Mouse (Mus musculus) midbrain, postnatal 0 days (tissue): Measurements from ENCODE around the gene Vsig2. TPM values are rescaled to one million over a fixed set of nuclear protein-coding genes. Genes with fewer than 3 reads are reported as not detected.

Experiments used
- ATAC-seq: fragments of 200-750 bp; cut with Nextera tagmentation; 2 replicates; pipeline ENCODE4 v1.8.0; 2017; ENCODE audit warnings: moderate number of reproducible peaks, mild to moderate bottlenecking, moderate TSS enrichment, moderate library complexity; ENCODE audit not compliant: low FRiP score
- DNase-seq: peaks from one replicate; pipeline ENCODE4 v3.0.0-alpha.2; 2015; ENCODE audit warnings: low spot score
- H3K27ac ChIP-seq: fragments of 300-500 bp; sonication (generic); 2 replicates; pipeline ENCODE4 v1.5.1; 2014; ENCODE audit warnings: low read depth, mild to moderate bottlenecking, low read length, mixed read lengths
- H3K27me3 ChIP-seq: fragments of 300-500 bp; sonication (generic); 2 replicates; pipeline ENCODE4 v1.6.1; 2014; ENCODE audit warnings: low read length, control low read depth, mixed read lengths; ENCODE audit not compliant: insufficient read depth
- H3K36me3 ChIP-seq: fragments of 300-500 bp; sonication (generic); 2 replicates; pipeline ENCODE4 v1.6.1; 2014; ENCODE audit warnings: low read length, control low read depth, mixed read lengths; ENCODE audit not compliant: insufficient read depth
- H3K4me1 ChIP-seq: fragments of 300-500 bp; sonication (generic); 2 replicates; pipeline ENCODE4 v1.6.1; 2014; ENCODE audit warnings: mild to moderate bottlenecking, control low read depth, antibody characterized with exemption, low read length, mixed read lengths; ENCODE audit not compliant: insufficient read depth
- H3K4me2 ChIP-seq: fragments of 300-500 bp; sonication (generic); 2 replicates; pipeline ENCODE4 v1.6.1; 2014; ENCODE audit warnings: low read depth, mild to moderate bottlenecking, low read length, mixed read lengths; ENCODE audit not compliant: poor library complexity, severe bottlenecking
- H3K4me3 ChIP-seq: fragments of 300-500 bp; sonication (generic); 2 replicates; pipeline ENCODE4 v1.5.1; 2014; ENCODE audit warnings: low read depth, mild to moderate bottlenecking, low read length, moderate library complexity
- H3K9ac ChIP-seq: fragments of 300-500 bp; sonication (generic); replicated peaks from 2 replicates; pipeline ENCODE4 v1.6.1; 2014; ENCODE audit warnings: mild to moderate bottlenecking, low read length, moderate library complexity, mixed read lengths; ENCODE audit not compliant: poor library complexity, severe bottlenecking
- H3K9me3 ChIP-seq: fragments of 300-500 bp; sonication (generic); 2 replicates; pipeline ENCODE4 v1.6.1; 2016; ENCODE audit warnings: low read length, control low read depth
- CTCF ChIP-seq: IDR thresholded peaks from 2 replicates; pipeline ENCODE4 v1.5.1; 2016; ENCODE audit warnings: antibody characterized with exemption, mild to moderate bottlenecking
- WGBS: fragments of 180-500 bp; shearing (Covaris S2); extraction: QIAGEN DNeasy Blood & Tissue Kit; methylation state at CpG from one replicate; pipeline ENCODE4 v1.1.7; 2014; 5-methylcytosine and 5-hydroxymethylcytosine counted together
- polyA plus RNA-seq: library from polyadenylated mRNA; unstranded; fragments of >200 nt; fragmentation: Nextera tagmentation; extraction: Ambion mirVana; gene quantifications from 2 replicates; pipeline ENCODE4 v1.2.1, GENCODE M21; 2015
- total RNA-seq: library from RNA; depleted of rRNA; stranded (reverse); fragments of >200 nt; gene quantifications from 2 replicates; pipeline ENCODE4 v1.2.3, GENCODE M21; 2014; rRNA removed

The Vsig2 gene
- 0.90 and 6.1 TPM in 2 replicates for total RNA-seq
- polyA plus RNA-seq: 1.6 and 1.7 TPM in 2 replicates

DNA sequence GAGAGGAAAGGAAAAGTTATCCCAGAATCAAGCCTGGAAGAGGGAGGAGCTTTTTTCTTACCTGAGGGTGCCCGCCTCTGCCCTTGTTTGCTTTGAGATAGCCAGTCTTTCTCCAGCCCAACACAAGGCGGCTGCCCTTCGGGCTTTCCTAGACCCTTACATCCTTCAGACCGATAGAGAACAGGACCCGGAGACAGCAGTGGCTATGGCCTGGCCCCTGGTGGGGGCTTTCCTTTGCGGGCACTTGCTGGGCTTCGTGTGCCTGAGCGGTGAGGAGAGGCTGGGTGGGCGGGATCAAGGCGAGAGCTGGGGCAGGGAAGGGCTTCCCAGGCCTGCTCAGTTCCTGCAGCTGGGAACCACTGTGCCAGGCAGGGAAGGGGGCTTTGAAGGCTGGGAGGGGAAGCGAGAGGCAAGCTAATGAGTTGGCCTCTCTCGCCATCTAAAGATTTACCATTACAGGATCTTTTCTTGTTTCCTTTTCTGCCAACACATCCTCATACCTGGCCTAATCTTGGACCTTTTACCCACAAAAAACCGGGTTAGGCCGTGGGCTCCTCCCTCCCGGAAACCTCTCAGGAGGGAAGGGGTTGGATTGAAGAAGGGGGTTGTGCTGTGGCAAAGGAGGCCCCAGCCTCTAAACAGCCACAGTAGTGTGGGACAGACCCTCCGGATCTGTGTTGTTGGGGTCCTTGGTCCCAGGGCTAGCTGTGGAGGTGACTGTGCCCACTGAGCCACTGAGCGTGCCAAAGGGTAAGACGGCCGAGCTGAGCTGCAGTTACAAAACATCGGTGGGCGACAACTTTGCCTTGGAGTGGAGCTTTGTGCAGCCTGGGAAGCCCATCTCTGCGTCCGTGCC, at the start of gene Vsig2:
TSS of gene Vsig2 (plus strand) at position 86 of the 856 bp plus-strand sequence.
- Histone ChIP-seq H3K27ac (no peak within 1 kb of the TSS), H3K9ac (no peak within 1 kb of the TSS), H3K36me3 (0 out of 2 replicates have a peak, but pooled peaks cover 1% of the 10 kb centered on the region), H3K27me3 (no peaks in the 10 kb centered on the region), H3K4me3 (no peak within 1 kb of the TSS), H3K9me3 (no peaks in the 10 kb centered on the region), H3K4me2 (no peak within 1 kb of the TSS), H3K4me1 (no peaks in the 10 kb centered on the region)
- ATAC-seq (no peak), DNase-seq (no peak)
- no peak for TF ChIP-seq CTCF
- 58% methylated on average over 23 of the region's 23 CpGs for WGBS

DNA sequence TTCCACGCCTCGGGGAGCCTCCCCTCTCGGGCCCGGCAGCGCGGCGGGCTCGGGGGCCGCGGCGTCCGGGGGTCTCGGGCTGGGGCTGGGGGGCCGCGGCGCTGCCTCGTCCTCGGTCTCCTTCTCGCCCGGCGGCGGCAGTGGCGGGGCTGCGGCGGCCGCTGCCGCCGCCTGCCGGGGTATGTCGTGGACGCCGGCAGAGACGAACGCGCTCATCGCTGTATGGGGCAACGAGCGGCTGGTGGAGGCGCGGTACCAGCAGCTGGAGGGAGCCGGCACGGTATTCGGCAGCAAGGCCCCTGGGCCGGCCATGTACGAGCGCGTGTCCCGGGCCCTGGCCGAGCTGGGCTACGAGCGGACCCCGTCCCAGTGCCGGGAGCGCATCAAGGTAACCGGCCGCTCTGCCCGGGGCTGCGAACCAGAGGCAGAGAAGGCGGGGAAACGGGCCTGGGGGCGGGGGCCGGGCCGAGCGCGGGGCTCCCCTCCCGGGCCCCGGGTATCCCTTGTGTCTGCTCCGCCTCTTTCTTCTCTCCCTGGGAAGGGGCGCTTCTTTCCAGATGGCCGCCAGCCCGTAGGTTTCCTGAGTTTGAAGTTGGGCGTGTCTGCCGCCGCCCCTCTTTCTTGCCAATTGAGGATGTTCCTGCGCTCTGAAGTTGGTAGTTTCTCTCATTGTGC, 49.5 kb upstream of the Vsig2 start:
- Histone ChIP-seq H3K4me1 (peaks cover 7% of the 10 kb centered on the region; the same call in 1 of the 2 replicates), H3K27ac (peak overlapping the region; percentile 99), H3K36me3 (no peaks in the 10 kb centered on the region), H3K9me3 (no peaks in the 10 kb centered on the region), H3K4me3 (peak overlapping the region; percentile 98), H3K4me2 (peak overlapping the region; percentile 90), H3K27me3 (no peaks in the 10 kb centered on the region), H3K9ac (peak overlapping the region; percentile 94)
- peak; percentile 48 for DNase-seq
- TF ChIP-seq CTCF: no peak
- peak; percentile 72 for ATAC-seq
- 2% methylated on average over 62 of the region's 75 CpGs for WGBS

DNA sequence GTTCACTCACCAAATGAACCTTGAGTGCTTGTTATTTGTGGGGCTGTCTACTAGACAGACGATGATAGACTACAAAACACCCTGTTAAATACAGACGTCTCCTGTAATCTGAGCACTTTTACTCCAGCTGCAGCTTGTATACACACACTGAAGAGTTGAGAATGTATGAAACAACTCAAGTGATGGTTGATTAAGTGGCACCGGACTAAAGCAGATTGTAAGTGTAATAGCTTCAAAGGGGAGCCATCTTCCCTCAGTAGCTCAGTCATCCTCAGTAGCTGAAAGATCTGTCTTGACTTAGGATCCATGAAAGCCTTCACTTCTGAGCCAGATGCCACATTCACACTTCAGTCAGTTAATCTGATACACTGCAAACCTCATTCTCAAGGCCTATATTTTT, 43.3 kb upstream of the Vsig2 start:
- no peak for ATAC-seq
- TF ChIP-seq CTCF: no peak
- Histone ChIP-seq H3K4me3 (no peak overlapping the region), H3K4me2 (no peak overlapping the region), H3K27me3 (no peaks in the 10 kb centered on the region), H3K9ac (no peak overlapping the region), H3K36me3 (no peaks in the 10 kb centered on the region), H3K9me3 (no peaks in the 10 kb centered on the region), H3K4me1 (0 out of 2 replicates have a peak, but pooled peaks cover 4% of the 10 kb centered on the region), H3K27ac (no peak overlapping the region)
- no peak for DNase-seq
- 81% methylated on average over 3 of the region's 3 CpGs for WGBS

DNA sequence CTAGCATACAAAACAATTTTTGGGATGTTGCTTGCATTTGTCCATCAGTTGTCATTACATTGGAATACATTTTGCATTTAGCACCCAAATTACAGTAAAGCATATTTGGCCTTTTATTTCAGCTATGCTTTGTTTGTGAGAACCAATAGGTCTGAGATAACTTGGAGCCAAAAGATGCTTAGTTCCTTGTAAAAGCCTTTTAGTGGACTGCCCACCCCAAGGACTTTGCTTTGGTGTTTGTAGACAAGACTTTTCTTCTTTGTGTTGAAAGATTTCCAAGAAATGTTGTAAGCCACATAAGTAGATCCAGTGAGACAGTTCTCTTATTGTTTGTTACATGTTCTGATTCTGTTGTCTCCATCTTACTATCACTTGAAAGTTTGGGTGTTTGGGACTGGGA, 42.7 kb upstream of the Vsig2 start:
- Histone ChIP-seq H3K9me3 (no peaks in the 10 kb centered on the region), H3K27ac (no peak overlapping the region), H3K36me3 (no peaks in the 10 kb centered on the region), H3K9ac (no peak overlapping the region), H3K27me3 (no peaks in the 10 kb centered on the region), H3K4me3 (no peak overlapping the region), H3K4me1 (0 out of 2 replicates have a peak, but pooled peaks cover 4% of the 10 kb centered on the region), H3K4me2 (no peak overlapping the region)
- ATAC-seq (no peak), DNase-seq (no peak)
- no peak for TF ChIP-seq CTCF

DNA sequence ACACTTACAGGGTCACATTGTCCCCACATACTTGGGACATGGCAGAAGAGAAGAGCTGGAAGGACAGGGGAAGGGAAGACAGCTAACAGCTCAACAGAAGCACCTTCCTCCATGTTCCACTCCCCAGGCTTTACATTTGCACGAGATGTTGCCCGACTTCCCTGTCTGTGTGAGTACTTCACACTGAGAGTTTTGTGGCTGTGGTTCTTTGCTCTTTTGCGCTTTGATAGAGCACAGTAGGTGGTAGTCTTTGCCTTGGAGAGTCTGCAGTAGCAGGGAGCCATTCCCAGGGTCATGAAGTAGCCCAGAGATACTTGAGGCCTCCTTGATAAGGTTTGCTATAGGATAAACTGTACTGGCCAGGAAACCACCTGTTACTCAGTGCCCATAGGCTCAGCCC, 38.9 kb upstream of the Vsig2 start:
- TF ChIP-seq CTCF: no peak
- no peak overlapping the region for H3K27ac ChIP-seq
- no peak overlapping the region for H3K4me3 ChIP-seq
- no peaks in the 10 kb centered on the region for H3K9me3 ChIP-seq
- 70% methylated on average over 3 of the region's 3 CpGs for WGBS
- DNase-seq (no peak), ATAC-seq (no peak)
- no peak overlapping the region for H3K9ac ChIP-seq
- H3K4me1 ChIP-seq: no peaks in the 10 kb centered on the region
- H3K4me2 ChIP-seq: no peak overlapping the region
- no peaks in the 10 kb centered on the region for H3K36me3 ChIP-seq
- H3K27me3 ChIP-seq: no peaks in the 10 kb centered on the region

DNA sequence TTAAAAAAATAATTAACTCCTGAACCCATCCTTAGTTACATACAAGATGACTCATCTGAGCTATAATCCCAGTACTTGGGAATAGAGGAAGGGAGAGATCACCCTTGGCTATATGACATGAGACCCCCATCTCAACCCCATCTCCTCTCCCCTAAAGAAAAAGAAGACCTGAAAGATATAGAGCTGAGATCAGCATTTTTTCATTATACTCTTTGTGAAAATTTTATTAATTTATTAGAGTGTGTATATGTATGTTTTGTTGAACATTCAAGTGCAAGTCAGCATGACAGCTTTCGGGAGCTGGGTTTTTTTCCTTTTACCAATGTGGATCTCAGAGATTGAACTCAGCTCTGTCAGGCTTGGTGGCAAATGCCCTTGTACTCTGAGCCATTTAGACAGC, 37.9 kb upstream of the Vsig2 start:
- Histone ChIP-seq H3K36me3 (no peaks in the 10 kb centered on the region), H3K4me1 (no peaks in the 10 kb centered on the region), H3K4me2 (no peak overlapping the region), H3K4me3 (no peak overlapping the region), H3K9me3 (no peaks in the 10 kb centered on the region), H3K9ac (no peak overlapping the region), H3K27me3 (no peaks in the 10 kb centered on the region), H3K27ac (no peak overlapping the region)
- WGBS: 90% methylated on average over 1 of the region's 1 CpGs
- ATAC-seq: no peak
- TF ChIP-seq CTCF: no peak
- DNase-seq: no peak
